Mouse (Mus musculus) layer of hippocampus, adult 11-12 months (tissue): Measurements from ENCODE around the gene Rps6kb1.
A peak's percentile ranks its signal among the peaks of the same experiment; 100 is the strongest.
"Not testable (repeated sequence)": the region's sequence is repeated elsewhere in the genome, so short reads cannot be mapped to it uniquely, and the experiment has no call there.

Experiments used
- DNase-seq: peaks from one replicate; pipeline ENCODE4 v3.0.0; 2022; ENCODE audit warnings: low spot score

The Rps6kb1 gene

DNA sequence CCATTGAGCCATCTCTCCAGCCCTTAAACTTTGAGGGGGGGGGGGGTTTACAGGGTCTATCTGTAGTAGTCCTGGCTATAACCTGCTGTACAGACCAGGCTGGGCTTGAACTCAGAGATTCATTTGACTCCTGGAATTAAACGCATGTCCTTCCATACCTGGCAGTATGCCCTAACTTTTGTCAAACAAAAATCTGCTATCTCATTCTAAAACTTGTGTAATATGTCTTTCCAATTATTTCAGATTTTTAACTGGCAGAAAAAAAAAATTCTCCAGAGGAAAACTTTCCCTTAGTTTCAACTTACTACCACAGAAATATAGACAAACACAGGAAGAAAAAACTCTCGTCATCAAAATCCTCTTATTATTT is 4.1 kb downstream of the Rps6kb1 start:
- no peak for DNase-seq

DNA sequence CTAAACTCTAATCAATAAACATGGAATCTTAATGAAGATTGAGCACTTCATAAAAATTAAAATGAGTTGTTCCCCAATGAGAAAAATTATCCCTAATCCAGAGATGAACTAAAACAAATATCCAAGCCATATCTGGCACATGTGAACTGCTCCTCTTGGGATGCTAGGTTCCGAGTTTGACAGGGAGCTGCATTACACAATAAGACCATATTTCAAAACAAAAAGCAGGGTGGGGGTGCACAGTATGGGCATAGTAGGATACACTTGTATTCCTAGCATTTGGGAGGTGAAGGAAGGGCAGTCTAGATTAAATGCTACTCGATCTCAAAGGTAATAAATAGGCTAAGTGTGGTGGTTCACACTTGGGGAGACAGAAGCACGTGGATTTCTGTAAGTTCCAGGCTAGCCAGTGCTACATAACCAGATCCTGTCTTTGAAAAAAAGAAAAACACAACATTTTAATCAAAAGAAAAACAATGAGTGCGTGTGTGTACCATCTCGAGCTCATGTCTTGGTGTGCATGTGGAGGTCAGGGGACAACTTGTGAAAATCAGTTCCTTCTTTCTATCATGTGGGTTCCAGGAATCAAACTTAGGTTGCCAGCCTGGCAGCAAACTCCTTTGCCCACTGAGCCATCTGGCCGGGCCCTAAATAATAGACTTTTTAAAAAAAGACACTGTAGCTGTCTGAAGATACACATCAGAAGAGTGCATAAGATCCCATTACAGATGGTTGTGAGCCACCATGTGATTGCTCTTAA is 4.7 kb downstream of the Rps6kb1 start:
- DNase-seq, result no peak

DNA sequence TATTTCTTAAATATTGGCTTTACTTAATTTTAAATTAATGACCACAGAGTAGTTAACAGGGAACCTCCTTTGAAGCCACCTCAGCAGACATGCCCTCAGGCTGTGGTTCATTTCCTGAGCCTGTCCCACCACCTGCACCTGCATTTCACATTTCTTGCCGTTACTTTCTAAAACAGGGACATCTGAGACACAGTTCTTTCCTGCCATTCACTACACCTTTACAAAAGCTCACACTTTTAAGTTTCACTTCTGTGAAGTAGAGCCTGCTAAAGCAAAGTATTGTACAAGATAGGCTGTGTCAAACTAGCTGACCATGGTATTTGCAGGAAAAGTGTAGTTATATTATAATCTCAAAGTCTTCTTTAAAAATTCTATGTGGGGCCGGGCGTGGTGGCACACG is 5.8 kb downstream of the Rps6kb1 start:
- no peak for DNase-seq

DNA sequence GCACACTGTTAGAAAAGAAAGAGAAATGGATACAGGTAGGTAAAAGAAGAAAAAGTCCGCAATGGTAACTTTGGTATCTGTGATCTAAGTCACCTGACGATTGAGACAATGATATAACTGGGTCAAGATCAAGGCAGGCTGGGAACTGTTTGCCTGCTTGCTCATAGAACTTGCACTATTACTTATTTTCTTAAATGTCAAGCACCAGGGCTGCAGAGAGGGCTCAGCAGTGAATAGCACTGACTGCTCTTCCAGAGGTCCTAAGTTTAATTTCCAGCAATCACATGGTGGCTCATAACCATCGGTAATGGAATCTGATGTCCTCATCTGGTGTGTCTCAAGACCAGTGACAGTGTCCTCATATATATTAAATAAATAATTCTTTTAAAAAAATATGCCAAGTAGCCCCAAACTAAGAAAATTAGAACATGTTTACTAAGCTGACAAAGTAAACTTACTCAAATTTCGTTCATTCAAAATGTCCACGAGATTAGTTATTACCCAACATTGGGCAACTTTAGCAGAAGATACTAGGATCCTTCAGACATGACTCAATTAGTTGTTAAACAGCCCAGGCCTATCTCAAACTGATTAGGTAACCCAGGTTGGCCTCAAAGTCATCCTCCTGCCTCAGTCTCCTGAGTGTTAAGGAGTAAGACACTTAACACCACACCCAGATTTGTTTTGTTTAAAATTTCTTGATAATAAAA is 10.2 kb downstream of the Rps6kb1 start:
- DNase-seq, result no peak

DNA sequence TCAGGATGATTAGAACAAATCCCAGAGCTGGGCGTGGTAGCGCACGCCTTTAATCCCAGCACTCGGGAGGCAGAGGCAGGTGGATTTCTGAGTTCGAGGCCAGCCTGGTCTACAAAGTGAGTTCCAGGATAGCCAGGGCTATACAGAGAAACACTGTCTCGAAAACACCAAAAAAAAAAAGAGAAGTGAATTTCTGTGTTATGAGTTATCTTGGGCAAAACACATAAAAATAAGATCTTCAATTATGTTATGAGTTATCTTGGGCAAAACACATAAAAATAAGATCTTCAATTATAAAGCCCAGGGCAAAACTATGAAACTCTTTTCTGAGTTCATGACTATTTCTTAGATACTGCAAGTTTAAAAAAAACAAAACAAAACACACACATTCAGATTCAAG is 11.3 kb downstream of the Rps6kb1 start:
- not testable (repeated sequence) for DNase-seq

DNA sequence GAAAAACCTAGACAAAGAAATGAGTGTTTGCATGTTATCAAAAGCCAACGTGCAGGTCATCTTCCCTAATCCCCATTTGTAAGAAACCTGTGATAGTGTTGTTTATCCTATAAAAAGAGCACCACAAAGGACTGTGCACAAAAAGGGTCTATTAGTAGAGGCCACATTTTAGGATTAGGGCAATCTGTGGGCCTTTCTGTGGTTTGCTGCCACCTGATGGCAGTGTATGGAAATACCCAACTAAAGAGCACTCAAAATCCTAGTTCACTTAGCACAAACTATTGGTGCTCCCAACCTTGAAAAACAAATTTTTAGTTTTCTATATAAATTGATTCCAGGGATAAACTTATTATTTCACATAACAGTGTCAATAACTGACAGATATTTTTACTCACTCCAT is 11.8 kb downstream of the Rps6kb1 start:
- DNase-seq, result no peak

DNA sequence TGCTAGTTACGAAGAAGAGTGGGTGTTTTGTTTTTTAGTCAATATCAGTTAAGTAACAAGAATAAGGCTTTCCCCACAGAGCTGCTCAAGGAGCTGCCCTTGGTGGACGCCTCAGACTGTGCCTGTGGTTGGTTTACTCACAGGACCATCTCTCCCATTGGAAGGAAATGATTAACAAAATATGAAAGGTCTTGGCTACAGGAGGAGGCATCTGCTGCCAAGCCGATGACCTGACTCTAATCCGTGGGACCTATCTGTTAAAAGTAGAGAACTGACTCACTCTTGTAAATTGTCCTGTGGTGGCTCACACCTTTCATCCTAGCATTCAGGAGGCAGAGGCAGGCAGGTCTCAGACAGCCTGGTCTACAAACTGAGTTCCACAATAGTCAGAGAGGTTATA is 17.1 kb downstream of the Rps6kb1 start:
- no peak for DNase-seq

DNA sequence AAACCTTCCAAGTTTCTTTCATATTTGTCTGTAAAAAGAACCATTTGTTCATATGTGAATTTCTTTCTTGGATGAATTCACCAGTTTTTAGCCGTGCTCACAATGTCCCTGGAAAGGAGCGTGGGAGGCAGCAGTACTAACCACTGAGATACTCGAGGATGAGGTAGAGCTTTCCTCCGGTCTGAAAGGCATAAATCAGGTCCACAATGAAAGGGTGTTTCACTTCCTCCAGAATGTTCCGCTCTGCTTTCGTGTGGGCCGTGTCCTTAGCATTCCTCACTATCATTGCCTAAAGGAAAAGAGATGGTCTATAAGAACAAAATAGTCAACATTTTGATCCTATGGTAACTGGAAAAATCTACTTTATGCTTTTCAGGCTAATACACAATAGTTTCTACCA is 24.9 kb downstream of the Rps6kb1 start:
- DNase-seq, result no peak

DNA sequence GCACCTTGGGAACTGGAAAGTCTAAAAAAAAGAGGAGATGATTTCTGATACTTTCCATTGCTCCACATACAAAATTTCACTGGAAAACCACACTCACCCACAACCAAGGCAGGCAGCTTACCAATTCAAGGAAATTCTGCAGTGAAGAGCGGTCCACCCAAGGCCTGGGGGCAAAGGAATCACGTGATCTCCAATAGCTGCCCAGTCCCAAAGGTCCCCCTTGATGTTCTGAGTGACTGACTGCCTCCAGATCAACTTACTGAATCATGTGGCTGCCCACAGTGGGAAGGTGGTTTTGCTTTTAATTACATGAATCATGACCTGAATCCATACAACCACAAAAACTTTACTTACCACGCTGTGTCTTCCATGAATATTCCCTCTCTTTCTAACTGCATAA is 27.4 kb downstream of the Rps6kb1 start:
- DNase-seq, result no peak

DNA sequence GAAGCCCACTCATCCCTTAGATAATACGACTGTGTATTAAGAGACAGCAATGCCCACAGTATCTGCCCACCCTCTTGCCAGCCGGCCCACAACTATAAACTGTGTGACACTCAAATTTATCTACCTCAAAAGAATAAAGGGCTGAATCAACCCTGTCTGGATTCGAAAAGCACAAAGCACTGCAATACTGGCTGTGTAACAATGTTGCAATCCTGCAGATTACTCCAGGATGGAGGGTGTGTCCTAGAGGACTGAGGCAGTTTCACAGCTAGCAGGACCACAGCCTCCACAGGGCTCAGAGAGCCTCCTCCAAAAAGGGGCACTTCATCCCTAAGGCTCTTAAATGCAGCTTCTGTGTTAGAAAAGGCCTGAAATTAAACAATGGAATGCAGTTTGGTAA is 28.0 kb downstream of the Rps6kb1 start:
- no peak for DNase-seq

DNA sequence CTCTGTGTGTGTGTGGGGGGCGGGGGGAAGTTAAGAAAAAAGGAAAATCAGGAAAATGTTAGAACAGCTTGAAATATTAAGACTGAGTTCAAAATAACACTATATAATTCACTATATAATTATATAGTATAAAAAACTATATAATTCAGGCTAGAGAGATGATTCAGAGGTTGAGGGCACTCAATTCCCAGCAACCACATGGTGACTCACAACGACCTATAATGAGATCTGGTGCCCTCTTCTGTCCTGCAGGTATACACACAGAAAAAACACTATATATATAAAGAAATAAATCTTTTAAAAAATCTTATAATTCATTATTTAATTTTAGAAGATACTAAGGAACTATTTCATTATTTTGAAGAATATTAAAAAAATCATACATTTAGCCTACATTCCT is 36.6 kb downstream of the Rps6kb1 start:
- no peak for DNase-seq

DNA sequence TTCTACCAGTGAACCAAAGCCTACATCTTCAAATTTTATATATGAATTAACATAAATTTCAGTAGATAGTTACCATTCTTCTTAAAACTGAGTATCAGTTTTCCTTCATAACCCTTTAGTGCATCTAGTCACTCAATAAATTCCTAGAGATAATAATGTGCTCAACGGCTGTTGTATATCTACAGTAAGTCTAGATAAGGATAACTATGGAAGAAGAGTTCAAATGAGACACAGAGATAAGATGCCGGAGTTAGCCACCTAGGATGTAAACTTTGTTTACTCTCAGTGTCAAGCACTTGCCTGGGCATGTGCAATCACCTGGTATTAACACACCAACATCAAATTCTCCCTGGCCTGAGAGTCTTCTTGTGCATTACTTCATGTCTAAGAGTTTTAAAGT is 37.3 kb downstream of the Rps6kb1 start:
- no peak for DNase-seq

DNA sequence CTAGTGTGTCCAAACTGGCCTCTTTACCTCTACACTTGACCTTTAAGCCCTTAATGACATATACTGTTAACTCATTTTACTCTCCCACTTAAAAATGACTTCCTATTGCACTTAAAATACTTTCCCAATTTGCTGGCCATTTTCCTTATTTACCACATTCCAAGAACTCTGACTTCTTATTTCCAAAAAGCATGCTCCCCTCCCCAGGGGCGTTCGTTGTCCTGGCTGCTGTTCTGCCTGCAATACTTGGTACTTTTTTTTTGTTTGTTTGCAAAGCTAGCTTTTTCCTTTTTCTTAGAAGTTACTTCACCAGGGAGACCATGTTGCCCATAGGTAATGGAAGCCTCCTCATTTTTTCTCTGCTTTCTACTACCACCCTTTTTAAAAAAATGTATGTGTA is 41.5 kb downstream of the Rps6kb1 start:
- DNase-seq, result no peak

DNA sequence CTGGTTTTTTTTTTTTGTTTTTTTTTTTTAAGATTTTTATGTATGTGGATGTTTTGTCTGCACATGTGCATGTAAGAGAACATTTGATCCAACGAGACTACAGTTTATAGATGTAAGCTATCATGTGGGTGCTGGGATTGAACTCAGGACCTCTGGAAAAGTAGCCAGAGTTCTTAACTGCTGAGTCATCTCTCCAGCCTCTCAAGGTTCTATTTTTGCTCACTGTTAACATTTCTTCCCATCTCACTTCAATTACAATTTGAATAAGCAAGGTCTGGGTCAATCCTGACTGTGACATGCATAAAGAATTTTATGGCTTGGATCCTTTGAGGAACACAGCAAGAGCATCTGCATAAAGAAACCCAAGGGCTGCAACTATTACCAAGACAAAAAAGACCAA is 43.8 kb downstream of the Rps6kb1 start:
- no peak for DNase-seq

DNA sequence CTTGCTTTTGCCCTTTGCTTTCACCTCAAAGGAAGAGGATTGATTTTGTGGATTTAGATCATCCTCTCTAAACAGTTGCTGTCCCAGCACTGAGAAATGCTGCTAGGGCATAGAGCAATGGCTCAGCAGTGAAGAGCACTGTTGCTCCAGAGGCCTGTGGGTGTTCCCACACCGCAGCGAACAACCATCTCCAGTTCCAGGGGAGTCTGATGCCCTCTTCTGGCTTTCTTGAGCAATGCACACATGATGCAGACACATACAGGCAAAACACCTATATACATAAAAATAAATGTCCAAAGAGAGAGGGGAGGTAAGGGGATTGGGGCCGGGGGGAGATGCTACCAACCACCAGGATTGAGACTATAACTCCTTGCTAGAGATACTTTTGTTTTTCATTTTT is 46.7 kb downstream of the Rps6kb1 start:
- no peak for DNase-seq

DNA sequence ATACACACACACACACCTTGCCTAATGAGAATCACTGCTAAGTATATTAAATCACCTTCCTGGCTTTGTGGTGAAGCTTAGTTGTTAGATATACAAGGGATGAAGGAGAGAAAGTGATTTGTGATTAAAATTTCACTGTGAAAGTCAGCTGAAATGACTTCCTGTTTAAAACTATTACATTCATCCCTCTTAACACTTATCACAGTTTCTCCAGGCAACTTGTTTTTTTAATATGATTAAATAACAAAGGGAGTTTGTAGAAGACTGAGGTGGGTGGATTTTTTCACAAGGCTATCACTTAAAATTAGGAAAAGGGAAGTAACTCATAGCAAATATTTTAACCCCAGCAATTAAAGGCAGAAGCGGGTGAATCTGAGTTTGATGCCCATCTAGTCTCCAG is 47.2 kb downstream of the Rps6kb1 start:
- DNase-seq, result no peak

DNA sequence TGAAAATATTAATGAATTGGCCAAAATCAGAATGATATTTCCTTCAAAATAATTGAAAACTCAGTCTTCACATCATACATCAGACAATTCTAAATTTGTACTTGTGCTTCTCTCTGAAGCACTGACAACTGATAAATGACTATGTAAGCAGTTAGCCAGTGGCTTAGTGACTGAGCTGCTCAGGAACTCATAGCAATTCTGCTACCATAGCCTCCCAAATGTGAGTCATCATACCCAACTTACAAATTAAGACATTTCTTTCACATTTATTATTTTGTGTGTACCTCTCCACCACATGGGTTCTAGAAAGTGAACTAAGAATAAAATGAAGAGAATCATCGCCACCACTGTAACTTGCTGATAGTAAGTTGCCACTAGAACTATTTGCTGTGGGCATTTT is 53.8 kb downstream of the Rps6kb1 start:
- no peak for DNase-seq

DNA sequence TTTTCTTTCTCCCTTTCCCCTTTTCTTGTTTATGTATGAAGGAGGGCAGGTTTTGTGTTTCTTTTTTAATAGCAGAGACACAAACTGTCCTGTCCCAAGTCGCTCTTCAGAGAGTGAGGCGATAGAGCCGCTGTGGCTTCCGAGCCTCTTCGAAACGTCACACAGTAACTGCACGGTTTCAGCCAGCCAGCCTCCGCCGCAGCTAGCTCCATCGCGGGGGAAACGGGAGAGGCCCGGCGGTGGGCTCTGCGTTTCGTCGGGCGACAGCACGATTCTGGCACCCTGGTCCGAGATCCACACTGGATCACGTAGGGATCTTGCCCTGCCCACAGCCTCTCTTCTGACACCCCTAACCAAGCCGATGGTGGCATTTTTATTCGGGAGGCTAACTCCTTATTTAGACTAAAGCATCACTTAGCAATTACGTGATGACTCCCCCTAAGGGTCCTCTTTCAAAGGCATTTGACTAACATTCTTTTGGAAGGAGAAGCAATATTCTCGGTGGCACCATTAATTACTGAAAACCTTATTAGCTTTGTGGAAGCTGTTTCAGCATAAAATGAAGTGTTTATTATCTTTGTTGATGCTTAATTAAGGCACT is 59.6 kb downstream of the Rps6kb1 start:
- DNase-seq, result peak; percentile 41

DNA sequence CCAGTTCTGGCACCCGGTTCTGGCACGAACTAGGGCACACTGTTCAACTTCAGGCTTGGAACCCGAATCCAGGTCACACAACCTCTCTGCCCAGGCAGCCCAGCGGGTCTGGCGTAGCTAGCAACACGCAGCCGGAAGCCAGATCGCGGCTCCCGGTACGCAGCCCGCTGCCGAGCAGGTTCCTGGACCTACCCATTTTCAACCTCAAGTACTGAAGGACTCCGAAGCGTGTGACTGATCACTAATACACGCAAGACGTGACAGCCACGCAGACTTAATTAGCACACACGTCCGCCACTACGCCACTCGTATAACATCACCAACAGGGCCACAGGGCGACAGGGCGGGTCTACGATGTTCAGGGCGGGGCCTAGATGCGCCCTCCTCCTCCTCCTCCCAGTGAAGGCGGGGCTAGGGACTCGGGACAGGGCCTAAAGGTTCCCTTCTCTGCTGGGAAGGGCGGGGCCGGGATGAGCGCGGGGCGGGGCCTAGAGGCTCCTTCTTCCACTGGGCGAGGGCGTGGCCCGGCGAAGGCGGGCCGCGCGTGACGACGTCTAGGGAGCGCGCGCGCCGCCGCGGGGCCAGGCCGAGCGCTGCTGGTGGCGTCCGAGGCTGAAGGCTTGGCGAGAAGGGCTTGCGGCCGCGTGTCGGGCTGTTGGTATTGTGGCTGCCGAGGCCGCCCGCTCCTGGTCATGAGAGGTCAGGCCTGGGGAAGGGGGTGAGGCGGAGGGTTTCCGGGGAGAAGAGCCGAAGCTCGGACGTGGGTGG is 60.3 kb downstream of the Rps6kb1 start, which contains the start of gene Rnft1:
TSS of gene Rnft1 (plus strand) at position 557 of the 768 bp plus-strand sequence.
- DNase-seq, result peak; percentile 98

DNA sequence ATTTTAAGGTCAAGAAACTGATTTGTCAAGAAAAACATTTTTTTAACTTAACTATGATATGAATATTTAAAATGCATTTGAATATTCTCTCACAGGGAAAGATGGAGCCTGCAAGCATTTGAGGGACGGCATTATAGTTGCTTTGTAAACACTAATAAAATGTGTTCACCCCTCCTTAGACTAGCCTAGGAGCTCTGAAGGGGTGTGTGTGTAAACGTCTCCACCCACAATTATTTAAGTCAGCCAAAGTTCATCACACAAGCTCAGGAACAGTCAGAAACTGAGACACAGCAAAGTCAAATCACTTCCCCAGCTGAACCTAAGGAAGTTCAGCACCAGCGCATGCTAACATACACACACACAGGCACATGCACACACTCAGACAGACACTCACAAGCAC is 71.0 kb downstream of the Rps6kb1 start:
- DNase-seq, result no peak

DNA sequence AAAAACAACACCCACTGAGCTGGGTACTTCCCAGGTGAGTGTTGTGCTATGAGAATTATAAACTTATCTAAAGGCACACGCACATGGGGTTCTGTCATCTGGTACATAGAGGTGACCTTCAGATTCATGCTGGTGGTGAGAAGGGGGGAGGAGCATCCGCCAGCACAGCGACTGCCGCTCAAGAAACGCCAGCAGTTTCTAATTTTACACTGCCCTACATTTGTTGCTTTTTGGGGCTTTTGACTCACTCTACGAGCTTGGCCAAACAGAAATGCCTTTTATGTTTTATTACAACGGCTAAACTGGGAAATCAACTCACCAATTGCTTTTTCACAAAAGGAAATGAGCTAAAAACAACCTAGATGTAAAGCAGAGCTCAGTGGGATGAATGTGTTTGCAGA is 71.8 kb downstream of the Rps6kb1 start:
- peak; percentile 27 for DNase-seq

DNA sequence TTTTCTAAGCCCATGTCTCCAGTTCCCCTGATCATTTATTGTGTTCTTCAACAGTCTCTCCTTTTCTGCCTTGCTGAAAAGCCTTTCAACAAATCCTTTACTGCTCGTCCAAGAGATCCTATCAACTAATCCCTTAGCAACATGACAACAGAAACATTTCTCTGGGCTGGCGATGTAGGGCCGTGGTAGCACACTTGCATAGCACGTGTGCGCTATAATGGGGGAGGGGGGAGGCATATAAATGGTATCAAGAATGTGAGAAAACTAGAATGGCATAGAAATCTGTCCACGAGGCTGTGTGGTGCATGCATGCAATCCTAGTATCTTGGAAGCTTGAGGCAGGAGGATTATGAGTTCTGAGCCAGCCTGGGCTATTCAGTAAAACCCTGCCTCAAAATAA is 72.8 kb downstream of the Rps6kb1 start:
- DNase-seq, result no peak

DNA sequence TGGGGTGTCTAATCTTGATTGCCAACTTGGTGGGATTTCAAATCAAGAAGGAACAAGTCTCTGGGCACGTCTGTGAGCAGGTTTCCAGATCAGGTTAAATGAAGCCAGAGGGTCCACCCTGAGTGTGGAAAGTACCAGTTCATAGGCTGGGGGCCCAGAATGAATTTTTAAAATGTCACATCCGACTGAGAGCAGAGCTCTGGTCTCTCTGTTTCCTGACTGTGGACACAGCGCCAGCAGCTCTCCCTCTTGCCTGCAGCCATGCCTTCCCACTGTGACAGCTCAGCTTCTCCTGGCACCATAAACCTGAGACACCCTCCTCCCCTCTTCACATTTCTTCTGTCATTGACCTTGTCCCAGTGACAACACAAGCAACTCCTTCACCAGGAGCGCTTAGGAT is 75.6 kb downstream of the Rps6kb1 start:
- DNase-seq, result no peak
